Mouse (Mus musculus) liver (tissue): ENCODE data around the gene Dip2c.

ENCODE experiments used
- DNase-seq: peaks from one replicate; pipeline ENCODE4 v3.0.0-alpha.2; 2020; ENCODE audit warnings: mixed read lengths

The Dip2c gene

DNA sequence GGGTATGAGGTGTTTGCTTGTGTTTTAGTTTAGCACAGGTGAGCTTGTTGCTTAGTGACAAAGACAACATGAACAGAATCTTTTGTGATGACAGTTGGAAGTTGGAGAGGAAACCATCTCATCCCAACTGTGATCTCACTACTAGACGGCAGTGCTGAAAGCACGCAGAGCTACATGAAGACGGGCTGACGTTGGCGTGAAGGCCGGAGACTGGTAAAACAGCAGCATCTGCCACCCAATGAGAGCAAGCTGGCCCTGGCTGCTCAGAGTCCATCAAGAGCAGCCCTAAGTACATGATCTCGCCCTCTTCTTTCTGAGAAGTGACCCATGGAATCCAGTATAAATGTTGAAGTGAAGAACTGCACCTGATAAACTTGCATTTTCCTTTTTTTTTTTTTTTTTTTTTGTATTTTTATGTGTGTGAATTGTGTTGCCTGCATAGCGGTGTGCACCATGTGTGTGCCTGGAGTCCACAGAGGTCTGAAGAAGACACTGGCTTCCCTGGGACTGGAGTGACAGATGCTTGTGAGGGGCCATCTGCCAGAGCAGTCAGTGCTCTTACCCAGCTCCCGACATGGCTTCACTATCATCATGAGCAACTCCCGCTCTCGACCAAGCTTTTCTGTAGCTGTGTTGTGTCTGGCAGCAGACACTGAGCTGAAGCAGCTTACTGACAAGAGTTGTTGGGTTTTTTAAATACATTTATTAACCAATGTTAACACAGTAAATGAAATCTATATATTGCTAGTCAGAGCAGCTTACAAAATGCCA, 408.0 kb downstream of the Dip2c start:
- DNase-seq, result no peak

DNA sequence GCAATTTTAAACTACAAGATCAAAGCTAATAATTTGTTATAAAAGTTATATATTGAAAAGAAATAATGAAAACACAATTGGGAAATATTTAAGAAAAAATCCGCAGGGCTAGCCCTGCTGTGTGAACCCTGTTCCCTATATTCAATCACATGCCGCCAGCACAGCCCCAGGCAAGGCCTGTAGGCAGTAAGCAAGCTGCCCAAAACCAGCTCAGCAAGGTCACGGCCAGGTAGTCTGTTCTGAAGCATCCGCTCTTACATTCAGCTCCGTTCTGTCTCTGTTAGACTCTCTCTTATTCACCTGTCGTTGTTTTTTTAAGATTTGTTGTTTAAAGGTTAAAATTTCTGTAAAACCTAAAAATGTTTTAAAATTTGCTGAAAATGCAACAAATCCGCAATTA, 409.9 kb downstream of the Dip2c start:
- no peak for DNase-seq

DNA sequence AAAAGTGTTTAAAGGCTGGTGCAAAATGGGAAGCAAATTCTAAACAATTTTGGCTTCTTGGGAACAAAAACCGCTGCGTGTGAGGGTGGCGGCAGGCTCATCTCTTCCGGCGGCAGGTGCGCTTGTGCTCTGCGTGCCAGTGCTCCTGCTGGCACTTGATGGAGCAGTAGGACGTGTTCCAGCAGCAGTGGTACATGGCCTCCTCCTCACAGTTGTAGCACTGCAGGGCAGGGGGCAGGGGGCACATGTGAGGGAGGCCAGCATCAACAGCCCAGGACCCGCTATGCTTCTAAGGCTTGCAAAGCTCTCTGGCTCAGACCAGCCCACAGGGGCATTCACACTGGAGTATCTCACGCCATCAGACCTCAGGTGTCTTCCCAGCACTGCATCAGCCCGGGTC, 410.4 kb downstream of the Dip2c start:
- DNase-seq, result no peak

DNA sequence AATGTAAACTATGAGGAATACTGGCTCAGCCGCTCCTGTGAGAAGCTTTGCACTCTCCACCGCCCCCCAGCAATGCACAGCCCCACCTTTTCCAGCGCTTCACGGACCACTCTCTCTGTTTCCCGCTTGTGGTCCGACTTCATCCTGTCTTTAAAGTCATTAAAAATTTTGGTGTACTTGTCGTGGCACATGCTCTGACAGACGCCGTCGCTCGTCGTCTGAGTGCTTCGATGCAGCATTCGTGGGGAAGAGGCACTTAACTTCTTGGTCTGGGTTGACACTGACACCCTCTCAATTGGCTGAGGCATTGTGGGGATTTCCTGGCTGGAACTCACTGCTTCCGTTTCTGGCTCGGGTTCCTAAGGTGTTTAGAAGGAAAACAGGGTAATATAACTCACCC, 413.0 kb downstream of the Dip2c start:
- no peak for DNase-seq

DNA sequence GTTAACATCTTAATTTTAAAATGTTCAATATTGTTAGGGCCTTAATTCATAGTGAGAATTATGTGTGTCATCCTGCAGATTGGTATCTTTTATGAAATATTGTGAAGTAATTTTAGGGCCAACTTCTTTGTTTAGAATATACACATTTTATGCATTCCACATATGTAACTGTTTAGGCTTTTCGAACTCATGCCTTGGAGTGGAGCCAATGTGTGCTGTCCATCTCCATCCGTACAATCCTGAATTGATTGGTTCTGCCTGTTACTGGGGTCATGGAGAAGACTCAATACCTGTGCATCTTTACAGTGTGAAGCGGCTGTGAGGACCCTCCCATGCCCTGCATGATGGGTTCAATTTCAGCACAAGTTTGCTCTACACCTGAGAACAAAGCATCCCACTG, 416.5 kb downstream of the Dip2c start:
- no peak for DNase-seq

DNA sequence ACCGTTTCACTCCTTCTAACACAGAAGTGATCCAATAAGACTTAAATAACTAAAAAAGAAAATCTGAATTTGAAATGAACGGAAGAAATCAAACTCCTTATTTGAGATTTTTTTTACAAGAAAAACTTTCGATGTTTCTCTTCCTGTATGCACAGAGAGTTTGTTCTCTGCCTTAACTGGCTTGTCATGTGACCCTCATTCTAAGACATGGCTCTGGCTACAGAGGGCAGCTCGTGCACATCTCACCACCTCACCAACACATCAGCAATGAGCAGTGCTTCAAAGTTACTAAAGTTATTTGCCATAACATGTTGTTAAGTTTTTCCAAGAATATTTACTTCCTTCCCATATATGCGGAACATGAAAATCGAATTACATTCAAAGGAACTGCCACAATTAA, 418.3 kb downstream of the Dip2c start:
- no peak for DNase-seq

DNA sequence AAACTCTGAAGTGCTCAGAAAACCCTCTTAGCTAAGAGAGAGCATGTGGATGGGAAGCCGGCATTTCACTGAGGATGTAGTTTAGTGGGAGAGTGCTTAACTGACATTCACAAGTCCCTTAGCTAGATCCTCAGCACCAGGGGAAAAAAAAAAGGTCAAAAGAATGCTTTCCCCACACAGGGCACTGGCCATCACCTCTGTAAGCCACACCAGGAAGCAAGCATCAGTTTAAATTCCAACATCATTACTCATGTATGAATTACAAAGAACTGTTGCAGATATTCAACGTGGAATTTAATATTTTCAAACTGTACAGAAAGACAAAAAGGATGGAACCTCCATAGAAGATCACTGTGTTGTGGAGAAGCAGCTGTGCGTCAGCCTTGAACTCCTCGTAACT, 419.1 kb downstream of the Dip2c start:
- no peak for DNase-seq

DNA sequence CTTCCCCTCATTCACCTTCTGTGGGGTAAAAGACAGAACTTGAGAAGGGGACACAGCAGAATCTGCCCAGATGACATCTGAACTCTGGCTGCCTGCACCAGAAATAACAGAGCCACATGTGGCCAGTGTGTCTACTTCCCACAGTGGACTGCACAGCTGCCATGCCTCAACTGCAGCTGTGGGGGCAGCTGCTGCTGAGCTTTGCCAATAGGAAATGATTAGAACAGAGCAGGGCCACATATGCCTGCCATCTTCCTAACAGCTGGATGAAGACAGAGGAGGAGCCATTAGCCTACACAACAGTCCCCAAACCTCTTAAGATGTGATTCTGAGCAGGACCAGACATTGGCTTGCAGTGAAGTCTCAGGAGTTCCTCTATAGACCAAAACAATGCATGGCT, 419.5 kb downstream of the Dip2c start:
- DNase-seq, result no peak

DNA sequence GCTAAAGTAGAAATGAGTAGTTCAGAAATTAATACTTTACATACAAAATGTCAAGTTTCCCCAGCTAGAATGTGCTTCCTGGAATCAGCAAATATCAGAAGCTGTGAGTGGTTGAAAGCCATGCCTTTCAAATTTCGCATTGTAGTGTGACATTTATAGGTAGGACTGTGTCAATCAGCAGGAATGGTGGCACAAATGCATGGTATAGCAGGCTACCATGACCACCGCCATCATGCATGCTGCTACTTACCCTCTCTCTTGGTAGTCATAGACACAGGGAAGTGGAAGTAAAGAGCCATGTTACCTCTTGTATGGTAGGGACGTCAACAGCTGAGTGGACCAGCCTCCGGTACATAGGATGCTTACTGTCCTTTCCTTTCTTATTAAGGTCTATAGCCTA, 421.0 kb downstream of the Dip2c start:
- no peak for DNase-seq

DNA sequence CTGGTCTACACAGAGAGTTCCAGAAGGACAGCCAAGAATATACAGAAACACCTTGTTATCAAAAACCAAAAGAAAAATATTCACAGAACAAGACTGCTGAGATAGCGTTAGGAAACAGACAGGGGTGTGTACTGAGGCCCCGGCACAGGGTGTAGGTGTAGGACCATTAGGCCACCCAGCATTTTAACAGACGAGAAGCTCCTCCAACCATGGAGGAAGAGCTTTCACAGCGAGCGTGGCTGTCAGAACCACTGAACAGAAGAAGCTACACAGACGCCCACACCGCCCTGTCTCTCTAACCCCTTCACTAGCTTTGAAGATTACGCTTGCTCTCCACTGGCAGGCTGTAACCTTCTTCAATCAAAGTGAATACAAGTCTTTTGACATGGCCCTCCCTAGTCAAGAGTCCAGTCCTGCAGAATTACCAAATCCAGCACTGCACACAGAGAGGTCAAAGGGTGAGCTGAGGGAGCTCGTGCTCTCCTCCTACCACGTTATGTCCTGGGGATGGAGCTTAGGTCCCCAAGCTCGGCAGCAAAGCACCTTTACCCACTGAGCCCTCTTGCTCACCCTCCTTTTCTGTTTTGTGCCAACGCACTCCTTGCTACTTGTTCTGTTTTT, 426.4 kb downstream of the Dip2c start:
- DNase-seq, result no peak

DNA sequence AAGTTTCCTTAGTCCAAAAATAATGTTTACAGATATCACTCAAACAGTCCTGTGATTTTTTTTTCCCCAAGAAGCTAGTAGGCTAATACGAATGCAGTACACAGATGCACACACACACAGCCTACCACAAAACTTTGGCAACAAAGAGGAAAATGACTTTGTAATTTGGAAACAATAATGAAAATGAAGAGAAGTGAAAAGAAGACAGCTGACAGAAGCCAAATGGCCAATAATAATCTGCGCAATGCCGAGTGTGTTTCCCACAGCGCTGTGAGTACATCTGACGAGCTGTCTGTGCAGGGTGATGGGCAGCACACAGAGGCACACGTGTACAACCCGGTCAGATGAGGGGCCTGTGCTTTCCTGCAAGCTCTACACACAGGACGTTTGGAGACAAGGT, 430.4 kb downstream of the Dip2c start:
- no peak for DNase-seq

DNA sequence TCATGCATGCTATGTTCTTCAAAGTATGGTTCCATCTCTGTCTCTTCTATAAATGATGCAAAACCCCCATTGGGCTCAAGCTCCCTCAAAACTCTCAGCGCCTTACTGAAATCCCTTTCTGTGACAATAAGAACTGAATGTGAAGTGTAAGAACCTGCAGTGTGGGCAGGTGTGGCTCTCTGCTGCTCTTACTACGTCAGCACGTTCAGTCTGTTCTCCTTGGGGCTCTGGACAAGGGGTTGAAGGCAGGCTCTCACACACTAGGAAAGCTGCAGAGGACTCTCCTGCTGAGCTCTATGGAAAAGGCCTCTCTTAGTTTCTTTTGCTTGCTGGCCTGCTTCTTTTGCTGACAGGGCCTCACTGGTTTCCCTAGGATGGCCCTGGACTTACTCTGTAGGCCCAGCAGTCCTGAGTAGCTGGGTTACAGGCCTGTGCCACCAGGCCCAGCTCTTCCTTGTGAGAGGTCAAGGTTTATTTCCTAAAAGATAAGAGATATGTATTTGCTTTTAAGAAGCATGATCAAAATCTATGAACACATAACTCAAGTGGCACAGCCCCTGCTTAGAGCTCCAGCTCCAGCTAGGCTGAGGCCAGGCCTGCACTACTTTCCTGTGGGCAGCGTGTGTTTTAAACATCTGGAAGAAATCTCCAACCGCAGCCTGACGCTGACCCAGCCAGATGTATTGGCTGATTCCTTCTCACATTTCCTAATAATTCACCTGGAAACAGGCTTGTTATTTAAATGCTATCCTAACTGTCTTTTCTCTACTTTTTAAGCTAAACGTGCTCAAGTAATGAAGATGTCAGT, 432.3 kb downstream of the Dip2c start:
- DNase-seq, result no peak

DNA sequence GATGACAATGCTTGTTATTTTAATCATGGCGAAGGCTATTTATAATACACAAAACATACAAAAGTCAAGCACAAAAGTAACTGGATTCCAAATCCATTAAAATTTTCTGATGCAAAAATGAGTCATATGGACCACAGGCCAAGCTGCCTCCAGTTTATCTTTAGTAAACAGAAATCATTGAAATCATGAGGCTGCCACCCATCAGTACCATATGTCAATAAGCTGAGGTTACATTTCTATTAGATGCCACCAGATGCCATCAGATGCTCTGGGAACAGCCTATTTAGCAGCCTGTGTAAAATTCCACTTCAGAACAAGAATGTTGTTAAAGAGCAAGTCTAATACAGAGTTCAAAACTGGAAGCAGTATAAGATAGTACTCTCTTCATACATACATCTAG, 436.1 kb downstream of the Dip2c start:
- no peak for DNase-seq

DNA sequence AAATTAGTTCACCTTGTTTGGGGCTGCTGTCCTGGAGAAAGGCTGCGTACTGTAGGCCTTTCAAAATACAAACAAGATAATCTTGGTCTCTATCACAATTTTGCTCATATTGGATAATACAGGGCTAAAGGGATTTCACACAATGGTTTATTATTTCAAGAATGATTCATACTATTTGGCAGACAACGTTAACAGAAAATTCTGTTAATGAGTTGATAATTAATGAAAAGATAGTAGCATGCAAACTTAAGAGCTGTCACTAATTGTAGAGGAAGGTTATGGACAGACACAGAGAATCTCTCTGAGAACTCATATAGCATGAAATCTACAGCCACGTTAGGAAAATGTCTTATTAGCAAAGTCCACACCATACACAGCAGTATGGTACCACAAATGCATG, 436.6 kb downstream of the Dip2c start:
- no peak for DNase-seq

DNA sequence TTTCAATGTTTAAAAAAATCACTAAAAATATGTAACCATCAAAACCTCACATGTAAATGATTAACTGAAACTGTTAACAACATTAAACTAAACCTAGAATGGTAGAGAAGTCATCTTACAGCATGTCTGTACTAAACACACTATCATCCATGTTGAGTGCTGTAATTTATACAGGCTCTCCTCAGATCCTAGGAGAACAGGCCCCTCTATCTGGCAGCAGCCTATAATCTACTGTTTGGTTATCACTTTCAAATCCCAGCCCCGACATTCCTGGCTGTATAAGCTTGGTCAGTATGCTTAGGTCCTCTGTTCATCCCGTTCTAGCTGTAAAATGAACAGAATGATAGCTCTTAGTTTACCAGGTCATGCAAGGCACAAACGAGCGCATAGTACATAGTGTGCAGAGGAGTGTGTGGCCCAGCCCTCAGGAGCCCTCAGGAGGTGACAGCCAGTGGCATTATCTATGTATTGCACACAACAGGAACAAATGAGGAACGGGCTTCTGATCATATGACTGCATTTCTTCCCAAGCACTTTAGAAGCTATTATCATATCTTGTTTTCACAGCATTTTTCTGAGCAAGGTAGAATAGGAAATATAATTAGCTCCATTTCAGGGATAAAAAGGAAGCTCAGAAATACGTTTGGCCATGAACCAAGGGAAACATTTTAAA, 437.3 kb downstream of the Dip2c start:
- peak; percentile 47 for DNase-seq

DNA sequence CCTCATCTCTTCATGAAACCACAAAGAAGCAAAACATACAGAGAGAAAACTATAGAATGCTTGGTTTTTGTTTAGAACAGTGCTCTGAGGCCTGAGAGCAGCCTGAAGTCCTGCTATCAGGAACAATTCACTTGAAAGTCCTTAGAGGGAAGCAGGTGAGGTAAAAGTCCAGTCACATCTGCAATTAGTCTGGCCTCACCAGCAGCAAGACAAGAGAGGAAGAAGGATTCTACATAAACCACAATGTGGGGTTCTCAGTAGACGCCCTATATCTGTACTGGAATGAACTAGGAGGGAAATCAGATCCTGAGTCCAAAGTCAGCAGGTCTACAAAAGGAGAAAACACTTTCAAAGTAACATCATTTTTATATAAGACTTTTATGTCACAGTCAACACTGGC, 438.9 kb downstream of the Dip2c start:
- DNase-seq, result no peak
